Mouse (Mus musculus) mature B cell (primary cell): Measurements from ENCODE around the gene Pdcd1lg2.
"Not testable (repeated sequence)": the region's sequence is repeated elsewhere in the genome, so short reads cannot be mapped to it uniquely, and the experiment has no call there.

Experiments used
- in situ Hi-C: fragments of 300-500 bp; cut with MboI; formaldehyde crosslinking; loops from 2 replicates; pipeline ENCODE4 v1.14.3; 2019

Gene Pdcd1lg2

DNA sequence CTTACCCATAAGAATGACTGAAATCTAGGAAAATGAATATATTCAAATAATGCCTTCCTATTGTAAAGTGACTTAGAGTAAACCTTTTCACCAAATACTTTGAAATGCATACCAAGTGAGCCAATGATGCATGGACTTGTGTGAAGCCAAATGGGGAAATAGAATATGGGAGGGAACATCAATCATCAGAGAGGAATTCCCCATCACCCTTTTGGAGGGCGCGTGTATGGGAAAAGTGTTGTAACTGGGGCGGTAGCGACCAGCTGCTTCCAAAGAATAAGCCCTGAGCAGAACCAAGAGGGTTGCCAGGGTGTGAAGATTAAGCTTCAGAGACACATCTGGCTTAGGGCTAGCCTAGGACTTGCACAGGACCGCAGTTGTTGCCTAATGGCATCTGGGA is 27.4 kb upstream of the Pdcd1lg2 start:
- in situ Hi-C loops = no loop called here

DNA sequence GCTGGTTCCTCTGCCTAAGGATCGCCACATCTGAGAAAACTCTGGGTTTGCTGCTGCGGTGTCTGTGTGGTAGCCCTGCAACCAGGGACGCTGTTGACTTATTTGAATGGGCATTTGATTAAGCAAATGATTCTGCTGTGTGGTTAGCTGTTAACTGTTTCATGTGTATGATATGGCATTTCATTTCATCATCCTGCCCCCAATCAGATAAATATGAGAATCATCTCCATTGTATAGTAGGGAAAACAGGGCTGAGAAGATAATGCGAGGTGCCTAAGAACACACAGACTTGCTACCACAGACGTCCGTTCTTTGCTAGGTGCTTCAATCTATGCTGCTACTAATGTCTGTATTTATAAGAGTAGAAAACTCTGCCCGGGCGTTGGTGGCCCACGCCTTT is 26.3 kb upstream of the Pdcd1lg2 start:
- in situ Hi-C loops = no loop called here

DNA sequence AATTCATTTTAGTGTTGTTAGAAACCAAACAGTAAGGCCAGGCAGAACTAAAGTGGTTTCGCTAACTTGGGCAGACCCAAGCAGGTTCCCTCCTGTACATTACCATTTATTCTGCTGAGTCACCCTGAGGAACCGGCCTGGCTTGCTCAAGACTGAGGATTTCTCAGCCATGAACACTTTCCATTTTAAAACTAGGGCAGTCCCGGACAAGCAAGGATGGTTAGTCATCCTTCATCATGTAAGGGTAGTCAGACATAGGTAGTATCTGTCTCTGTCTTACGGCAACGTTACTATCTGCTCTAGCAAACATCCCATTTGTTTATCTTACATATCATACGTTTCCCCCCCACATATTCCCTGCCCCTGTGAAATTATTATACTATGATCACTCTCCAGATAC is 25.7 kb upstream of the Pdcd1lg2 start:
- in situ Hi-C loops = no loop called here

DNA sequence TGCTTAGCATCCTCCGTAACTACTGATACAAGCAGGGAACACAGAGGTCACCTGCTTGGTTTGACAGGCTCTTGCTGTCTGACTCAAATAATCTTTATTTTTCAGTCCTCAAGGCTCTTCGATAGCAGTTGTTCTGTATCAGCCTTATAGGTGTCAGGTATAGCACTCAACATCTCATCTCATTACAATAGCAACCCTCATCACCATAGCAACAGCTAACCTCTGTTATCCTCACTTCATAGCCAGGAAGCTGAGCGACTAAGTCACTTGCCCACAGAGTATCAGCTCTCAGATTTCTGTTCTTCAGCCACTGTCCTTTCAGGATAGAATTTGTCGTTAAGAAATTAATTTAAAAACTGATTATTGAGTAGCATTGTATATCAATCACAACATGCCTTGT is 24.9 kb upstream of the Pdcd1lg2 start:
- in situ Hi-C loops = no loop called here

DNA sequence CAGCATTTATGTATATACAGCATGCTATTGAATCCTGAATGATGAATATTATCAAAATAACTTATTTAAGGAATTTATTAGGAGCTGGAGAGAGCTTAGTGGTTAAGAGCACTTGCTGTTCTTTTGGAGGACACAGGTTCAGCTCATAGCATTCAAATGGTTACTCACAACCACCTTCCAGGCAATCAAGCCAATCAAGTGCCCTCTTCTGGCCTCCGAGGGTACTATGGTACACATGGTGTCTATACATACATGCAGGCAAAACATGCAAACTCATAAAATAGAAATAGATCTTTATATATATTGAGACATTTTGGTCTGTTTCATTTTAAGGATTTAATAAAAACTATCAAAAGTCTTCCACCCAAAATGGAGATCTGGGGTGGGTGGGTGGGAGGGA is 21.9 kb upstream of the Pdcd1lg2 start:
- in situ Hi-C loops = no loop called here

DNA sequence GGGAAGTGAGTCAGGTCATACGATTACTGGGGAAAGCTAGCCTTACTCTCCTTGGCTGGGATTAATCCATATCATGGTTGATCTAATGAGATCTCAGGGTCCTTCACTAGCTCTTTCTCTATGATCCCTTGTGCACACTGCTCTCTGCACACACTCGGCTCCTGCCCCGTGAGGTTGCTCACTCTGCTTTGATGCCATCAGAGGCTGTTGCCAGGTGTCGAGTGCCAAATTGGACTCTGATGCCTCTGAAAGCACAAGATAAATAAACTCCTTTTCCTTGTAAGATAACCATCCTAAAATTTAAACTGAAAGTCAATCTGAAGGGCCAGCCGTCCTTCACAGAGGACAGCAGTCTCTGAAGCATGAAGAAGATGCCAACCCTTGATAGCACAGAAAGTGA is 20.2 kb upstream of the Pdcd1lg2 start:
- in situ Hi-C loops = no loop called here

DNA sequence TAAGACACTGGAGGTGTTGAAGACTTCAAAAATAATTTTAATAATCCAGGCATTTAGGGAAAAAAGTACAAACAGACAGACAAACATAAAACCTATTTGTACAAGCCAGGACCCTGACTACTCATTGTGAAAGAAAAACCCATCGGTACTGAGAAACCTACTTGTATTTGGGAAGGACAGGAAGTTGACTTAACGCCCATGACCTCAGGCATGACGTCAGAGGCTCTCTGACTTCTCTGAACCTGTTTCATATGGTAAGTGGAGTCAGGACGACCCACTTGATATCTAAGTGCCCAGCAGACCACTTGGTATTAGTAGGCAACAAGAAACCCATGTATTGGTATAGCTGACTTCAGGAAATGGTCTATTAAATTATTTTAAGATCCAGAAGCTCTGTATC is 19.4 kb upstream of the Pdcd1lg2 start:
- in situ Hi-C loops = no loop called here

DNA sequence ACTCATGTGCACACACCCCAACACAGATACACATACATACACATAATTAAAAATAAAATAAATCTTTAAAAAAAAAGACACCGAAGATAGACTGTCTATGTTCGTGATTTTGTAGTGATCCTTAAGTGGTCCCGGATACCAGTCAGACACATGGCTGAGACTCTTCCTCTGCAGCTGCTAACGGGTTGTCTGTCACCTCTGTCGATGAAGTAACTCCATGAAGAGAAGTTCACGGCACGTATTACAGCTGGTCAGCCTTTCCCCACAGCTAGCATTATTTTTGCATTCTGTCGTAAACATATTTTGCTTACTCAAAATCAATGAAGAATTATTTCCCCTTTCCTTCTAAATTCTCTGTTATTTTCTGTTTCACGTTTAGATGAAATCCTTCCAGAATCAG is 17.4 kb upstream of the Pdcd1lg2 start:
- in situ Hi-C loops = no loop called here

DNA sequence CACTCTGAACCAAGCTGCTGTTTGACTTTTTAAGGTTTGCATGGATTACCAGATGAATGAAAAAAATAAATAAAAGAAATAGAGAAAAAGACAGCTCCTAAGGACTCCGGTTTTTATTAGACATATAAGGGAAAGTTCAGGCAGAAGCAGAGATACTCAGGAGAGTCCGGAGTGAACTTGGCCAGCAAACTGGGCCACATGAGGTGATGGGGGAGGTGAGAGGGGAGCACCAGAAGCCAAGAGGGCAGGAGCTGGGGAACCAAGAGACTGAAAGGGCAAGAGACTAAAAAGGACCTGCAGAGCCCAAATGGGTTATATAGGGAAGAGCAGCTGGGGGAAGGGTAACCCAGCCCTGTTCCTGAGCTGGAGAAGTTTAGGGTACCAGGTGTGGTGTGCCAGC is 16.0 kb upstream of the Pdcd1lg2 start:
- in situ Hi-C loops = no loop called here

DNA sequence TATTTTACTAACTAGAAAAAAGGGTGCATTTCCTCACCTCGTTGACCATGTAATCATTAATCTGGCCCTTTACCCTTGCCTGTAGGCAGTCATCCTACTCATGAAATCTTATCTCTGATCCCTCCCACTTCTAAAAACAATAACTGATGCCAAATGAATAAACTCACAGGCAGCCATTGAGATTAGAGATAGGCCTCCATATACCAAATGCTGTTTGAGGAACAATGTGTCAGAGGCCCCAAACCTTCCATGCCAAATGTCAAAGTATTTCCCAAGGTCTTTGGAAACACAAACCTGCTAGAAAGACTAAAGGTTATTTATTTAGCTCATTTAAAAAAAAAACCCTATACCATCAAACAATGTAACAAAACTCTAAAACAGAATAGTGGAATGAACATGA is 14.4 kb upstream of the Pdcd1lg2 start:
- in situ Hi-C loops = no loop called here

DNA sequence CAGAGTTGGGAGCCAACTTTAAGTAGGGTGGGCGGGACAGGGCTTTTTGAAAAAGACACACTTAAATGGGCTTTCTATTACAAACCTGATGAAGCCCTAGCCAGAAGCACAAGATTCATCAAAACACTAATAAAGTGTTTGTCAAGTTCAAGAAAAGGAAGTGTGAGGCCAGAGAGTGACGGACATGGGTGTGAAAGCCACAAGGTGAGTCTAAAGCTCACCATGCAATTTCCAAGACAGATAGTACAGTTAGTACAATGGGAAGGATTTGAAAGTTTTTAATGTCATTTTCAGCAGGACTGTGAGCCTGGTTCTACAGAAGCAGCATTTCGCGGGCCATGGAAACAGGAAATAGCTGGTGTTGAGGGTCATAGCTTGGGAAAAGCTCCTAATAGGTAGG is 10.9 kb upstream of the Pdcd1lg2 start:
- in situ Hi-C loops = no loop called here

DNA sequence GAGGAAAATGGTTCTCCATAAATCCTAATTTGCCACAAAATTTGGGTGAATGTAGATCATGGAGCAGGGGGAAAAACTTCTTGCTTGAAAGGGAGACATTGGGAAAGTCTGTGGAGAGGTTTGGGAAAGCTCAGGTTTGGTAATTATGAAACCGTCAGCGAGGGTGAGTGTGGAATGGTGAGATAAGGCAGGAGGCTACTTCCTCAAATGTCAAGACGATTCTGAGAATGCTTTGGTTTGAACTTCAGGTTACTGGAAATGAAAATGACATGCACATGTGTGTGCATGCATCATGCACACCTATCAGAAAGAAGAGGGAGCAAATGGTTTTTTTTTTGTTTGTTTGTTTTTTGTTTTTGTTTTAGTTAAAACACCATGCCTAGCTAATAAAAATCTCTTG is 10.3 kb upstream of the Pdcd1lg2 start:
- in situ Hi-C loops = no loop called here

DNA sequence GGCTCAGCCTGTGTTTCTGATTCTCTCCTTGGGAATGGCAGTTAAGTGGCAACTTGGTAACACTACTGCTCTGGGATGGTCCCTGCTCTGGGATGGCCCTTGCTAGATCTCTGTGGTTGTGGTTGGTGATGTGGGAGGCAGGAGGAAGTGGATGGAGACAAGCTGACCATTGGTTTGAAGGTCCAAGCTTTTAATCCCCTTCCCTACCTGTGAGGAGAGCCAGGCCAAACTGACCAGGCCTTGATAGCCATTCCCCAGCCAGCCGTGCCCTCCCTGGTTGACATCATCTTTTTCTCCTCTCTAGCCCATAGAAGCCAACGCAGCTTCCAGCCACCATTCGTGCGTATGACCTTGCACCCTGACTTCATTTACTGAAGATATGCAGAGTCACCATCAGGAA is 8.1 kb upstream of the Pdcd1lg2 start:
- in situ Hi-C loops = no loop called here

DNA sequence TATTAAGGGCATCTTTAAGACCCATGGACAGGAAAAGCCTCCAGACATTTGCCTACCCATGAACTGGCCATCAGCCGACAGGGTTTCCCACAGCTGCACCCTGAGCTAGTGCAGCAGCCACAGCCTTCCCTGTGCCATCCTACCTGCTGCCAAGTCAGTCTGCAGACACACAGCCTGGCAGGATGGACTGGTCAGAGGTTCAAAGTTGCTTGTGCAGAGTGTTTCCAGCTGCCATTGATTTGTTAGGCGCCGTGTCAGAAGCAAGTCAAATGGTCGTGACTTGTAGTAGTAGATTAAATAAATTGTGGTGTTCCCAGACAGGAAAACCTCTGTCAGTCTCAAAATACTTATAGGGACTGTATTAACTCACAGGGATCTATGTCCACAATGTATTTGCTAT is 7.5 kb upstream of the Pdcd1lg2 start:
- in situ Hi-C loops = no loop called here

DNA sequence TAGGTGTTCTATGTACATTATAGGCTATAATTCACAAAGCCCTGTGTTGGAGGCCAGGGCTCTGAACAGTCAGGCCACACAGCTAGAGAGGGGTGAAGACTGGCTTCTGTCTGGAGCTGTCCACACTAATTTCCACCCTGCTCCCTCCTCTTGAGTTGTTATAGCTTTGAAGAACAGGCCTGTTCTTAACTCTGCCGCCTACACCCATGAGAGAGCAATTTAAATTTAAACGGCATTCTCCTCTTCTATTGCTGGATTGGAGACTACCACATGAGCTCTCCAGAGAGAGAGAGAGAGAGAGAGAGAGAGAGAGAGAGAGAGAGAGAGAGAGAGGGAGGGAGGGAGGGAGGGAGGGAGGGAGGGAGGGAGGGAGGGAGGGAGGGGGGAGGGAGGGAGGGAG is 5.3 kb upstream of the Pdcd1lg2 start:
- in situ Hi-C loops = no loop called here

DNA sequence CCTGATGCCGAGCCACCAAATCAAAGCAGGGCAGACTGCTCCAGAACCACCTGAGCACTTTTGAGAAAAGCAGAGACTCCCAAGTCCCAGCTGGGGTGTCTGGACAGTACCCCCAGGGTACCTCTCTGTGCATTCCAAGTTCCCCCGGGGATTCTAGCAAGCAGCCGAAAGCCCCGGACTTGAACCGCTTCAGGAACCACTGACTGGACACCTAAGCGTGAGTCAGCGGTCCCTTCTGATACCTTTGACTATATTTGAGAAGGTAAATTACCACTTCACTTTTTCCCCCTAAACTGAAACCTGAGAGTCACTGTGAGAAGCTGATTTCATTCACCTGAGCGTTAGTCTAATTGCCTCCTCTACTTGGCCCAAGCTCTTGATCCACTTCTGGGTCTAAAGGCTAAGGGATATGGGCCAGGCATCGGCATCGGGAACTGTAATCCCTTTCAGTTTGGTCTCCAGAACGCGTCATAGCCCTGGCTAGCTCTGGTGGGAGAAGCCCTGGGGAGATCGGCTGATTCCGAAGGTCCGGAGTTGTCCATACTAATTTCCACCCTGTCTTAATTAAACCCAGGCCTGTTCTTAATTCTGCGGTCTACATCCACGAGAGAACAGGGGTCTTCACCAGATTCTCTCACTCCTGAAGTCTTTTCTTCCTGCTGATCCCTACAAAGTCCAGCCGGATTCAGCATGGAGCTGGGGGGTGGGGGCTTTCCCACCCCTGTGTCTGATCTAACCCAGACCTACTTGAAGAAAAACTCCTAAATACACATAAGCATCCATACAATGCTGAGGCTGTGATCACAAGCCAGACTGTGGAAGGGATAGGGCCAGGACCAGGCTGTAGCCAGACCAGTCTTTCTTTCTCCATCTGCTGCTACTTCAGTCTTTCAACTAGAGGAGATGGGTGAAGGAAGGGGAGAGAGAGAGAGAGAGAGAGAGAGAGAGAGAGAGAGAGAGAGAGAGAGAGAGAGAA is 4.4 kb upstream of the Pdcd1lg2 start:
- in situ Hi-C loops = no loop called here

DNA sequence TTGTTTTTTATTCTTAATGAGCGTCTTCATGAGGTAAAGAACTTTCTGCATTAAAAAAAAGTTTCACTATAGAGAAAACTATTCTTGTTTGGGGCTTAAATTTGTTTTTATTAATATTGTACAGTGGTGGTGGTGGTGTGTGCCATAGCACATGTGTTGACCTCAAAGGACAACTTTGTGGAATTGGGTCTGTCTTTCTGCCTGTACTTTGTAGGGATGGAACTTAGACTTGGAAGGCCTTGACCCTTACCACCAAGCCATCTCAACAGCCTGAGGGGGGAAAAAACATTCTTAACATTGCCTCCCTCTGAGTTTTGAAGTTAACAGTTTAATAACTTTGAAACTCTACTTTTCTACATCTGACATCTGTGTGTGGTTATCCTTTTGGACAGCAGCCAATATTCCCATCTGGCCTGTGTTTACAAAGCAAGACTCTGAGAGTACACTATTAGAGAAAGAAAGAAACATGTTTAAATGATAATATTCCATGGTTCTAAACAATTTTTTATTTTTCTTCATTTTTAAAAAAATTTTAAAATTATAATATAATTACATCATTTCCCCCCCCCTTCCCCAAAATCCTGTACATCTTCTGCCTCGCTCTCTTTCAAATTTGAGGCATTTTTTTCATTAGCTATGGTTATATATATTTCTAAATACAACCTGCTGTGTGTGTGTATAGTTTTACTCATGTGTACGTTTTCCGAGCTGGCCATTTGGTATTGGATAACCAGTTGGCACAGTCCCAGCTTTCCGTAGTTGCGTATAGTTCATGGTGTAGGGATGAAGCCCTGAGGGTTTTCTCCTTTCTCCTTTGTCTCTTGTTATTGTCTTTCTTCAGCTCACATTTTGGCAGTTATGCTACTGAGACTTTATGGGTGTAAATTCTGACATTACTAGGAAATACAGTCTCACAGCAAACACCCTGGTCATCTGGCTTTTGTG is 2.0 kb downstream of the Pdcd1lg2 start:
- in situ Hi-C loops = no loop called here

DNA sequence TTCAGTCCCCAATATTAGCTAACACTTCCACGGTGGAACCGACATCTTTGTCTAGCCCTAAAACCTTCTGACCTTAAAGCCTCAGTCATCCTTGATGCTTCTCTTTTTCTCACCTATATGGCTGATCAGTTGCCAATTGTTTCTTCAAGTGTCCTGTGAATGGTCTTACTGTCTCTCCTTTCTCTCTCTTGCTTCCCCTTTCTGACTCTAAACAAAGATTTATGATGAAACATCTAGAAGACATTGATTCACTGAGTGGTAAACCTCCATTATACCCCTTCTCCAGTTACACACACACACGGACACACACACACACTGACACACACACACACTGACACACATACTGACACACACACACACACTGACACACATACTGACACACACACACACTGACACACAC is 3.8 kb downstream of the Pdcd1lg2 start:
- in situ Hi-C loops = no loop called here

DNA sequence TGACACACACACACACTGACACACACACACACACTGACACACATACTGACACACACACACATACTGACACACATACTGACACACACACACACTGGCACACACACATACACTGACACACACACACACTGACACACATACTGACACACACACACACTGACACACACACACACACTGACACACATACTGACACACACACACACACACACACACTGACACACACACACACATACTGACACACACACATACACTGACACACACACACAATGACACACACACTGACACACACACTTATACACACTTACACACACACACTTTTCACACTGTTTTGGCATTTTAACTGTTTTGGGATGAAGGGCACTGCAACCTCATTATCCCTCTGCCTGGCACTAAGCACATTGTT is 4.2 kb downstream of the Pdcd1lg2 start:
- in situ Hi-C loops = not testable (repeated sequence)

DNA sequence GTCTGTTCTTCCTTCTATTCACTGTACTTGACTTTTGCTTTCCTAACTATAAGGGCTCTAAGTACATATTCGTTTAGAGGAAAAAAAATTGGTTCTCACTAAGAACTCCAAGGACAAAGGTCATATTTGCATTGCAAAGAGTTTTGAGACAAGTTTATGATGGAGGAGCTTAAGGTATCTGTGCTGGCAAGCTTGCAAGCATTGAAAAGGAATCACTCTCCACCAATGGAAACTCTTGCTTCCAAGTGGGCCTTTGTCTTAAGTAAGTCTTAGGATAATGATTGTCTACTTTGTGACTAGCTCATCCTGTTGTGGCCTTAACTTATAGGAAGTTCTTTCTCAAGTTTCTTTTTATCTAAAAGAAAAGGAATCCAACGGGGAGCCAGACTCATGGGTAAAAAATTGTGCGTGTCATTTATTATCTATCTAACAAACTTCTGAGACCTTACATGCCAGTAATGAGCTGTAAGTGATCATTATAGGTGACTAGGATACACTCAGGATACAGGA is 5.7 kb downstream of the Pdcd1lg2 start:
- in situ Hi-C loops = no loop called here

DNA sequence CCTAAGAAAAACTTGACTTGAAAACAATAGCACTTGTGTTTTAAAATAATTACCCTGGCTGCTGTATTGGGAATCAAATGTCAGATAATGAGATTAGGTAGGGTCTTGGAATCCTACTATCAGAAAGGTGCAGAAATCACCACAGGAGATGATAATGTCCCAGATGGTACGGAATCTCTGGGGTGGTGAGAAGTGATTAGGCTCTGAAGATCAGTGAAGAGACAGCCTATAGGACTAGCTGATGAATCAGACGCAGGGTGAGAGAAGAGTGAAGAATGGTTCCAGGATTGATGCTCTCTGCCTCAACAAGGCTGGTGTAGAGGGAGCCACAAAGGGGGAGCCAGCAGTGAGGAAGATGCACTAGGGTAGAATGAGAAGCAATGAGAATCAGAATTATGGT is 6.5 kb downstream of the Pdcd1lg2 start:
- in situ Hi-C loops = no loop called here

DNA sequence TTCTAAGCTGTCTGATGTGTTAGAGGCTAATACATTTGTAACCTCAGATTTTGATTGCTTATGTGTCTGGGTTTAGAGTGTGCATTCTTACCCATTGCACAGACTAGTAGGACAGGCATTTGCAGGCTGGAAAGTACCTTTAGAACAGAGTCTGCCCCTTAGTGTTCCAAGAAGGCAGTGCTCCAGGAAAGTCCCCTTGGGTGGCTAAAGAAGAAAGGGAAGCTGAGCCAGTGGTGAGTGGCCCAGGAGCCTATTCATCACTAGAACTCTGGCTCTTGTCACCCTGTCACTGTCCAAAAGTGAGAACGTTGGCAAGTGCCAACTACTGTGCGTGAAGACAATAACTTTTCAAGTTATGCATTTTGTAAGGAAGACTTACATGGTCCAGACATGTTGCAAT is 7.2 kb downstream of the Pdcd1lg2 start:
- in situ Hi-C loops = no loop called here

DNA sequence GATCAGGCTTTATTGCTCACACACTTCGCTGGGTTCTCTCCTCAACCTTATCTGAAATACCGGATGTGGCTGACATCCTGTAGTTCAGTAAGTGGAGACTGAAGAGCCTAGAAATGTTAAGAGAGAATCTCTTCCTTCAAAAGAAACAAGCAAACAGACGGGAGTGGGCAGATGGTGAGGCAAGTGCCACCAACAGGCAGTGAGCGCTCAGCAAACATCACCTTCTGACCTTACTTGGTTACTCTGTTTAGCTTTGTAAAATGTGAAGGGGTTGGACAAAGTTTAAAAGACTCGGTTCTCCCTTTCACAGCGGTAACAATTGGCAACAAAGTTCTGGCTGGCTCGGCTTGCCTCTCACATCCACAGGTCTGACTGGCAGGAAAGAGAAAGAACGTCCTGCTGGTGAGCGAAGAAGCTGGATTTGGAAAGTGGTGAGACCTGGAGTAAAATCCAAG is 8.0 kb downstream of the Pdcd1lg2 start:
- in situ Hi-C loops = no loop called here
